Mouse (Mus musculus) CH12.LX (cell line): ENCODE measurements around the gene Epb41.

Experiments
- PAX5 ChIP-seq: IDR thresholded peaks from 2 replicates; pipeline ENCODE4 v1.6.1; 2012; ENCODE audit warnings: low read length, inconsistent platforms, mixed read lengths
- ZMIZ1 ChIP-seq: IDR thresholded peaks from 2 replicates; pipeline ENCODE4 v1.6.1; 2012; ENCODE audit warnings: low read depth, mild to moderate bottlenecking, inconsistent platforms, low read length, improper control_type of control experiment

DNA sequence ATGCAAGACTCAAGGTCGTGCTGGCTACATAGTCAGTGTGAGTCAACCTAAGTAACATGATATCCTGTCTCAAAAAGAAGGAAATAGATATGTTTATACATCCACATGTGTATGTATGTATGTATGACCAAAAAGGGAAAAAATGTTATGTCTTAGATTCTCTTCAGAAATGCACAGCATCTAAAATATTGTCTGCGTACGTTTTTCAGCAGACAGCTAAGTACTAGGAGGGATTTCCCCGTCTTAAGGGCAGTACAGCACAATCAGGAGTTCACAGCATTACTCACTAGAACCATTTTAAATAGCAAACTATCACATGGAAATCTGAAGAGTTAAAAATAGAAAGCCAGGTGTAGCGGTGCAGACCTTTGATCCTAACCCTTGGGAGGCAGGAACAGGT lies 38.0 kb downstream of the Epb41 start:
- TF ChIP-seq ZMIZ1 (no peak), PAX5 (no peak)
